Mouse (Mus musculus) monocyte, adult 59 days (primary cell): ENCODE measurements around the gene Trub2. TPM values are rescaled to one million over a fixed set of nuclear protein-coding genes. Genes with fewer than 3 reads are reported as not detected.

Experiments used
- total RNA-seq, 2 experiments: library from RNA; stranded (reverse); gene quantifications; one replicate each; pipeline ENCODE4 v1.2.4; 2023

Trub2 gene
- 10 to 100 TPM; 29.0 to 31.1 TPM for total RNA-seq

GRCm38 (mm10) chr2:29787937-29788681 is at the start of gene Trub2:
TSS of gene Trub2 (minus strand) at chr2:29788502.

GRCm38 (mm10) chr2:29820025-29820817 is 31.9 kb upstream of the Trub2 start, which contains the start of gene Urm1:
TSS of gene Urm1 (plus strand) at chr2:29820075.

GRCm38 (mm10) chr2:29802075-29802826 is 13.9 kb upstream of the Trub2 start, which contains the start of gene Slc27a4:
TSS of gene Slc27a4 (plus strand) at chr2:29802634.

GRCm38 (mm10) chr2:29787104-29787917 is 991 bp downstream of the Trub2 start, which contains the start of gene Coq4:
TSS of gene Coq4 (plus strand) at chr2:29787493.

GRCm38 (mm10) chr2:29751497-29751896 is 36.8 kb downstream of the Trub2 start, which contains the start of gene Gm13420:
TSS of gene Gm13420 (minus strand) at chr2:29751685.

Other genes starting within 250 kb of the Trub2 start
- 100 to 1,000 TPM; 111 to 115 TPM for gene Rapgef1, start 168.8 kb downstream of the Trub2 start, total RNA-seq
- not detected for gene Gm13420, start 36.8 kb downstream of the Trub2 start, total RNA-seq
- gene Gm13547, start 29.2 kb downstream of the Trub2 start, total RNA-seq: not detected
- 1 to 10 TPM; 2.7 to 4.0 TPM for gene Coq4, start 1.0 kb downstream of the Trub2 start, total RNA-seq
- gene Slc27a4, start 14.1 kb upstream of the Trub2 start, total RNA-seq: 10 to 100 TPM; 14.6 to 15.4 TPM
- gene Urm1, start 31.6 kb upstream of the Trub2 start, total RNA-seq: 10 to 100 TPM; 23.5 to 34.8 TPM
- 1 to 10 TPM; 1.7 to 3.1 TPM for gene Cercam, start 80.7 kb upstream of the Trub2 start, total RNA-seq
- gene Odf2, start 100.7 kb upstream of the Trub2 start, total RNA-seq: 10 to 100 TPM; 75.8 to 89.8 TPM
- gene Gle1, start 146.9 kb upstream of the Trub2 start, total RNA-seq: 10 to 100 TPM; 45.5 to 52.1 TPM
- 100 to 1,000 TPM; 301 to 317 TPM for gene Sptan1, start 177.1 kb upstream of the Trub2 start, total RNA-seq